Mouse (Mus musculus): ENCODE data around the gene Lrrc30.

Lrrc30 gene

GRCm38 (mm10) chr17:67584533-67584932, 48.0 kb downstream of the Lrrc30 start:
- ATAC-seq (ENCODE audit: insufficient number of reproducible peaks, low FRiP score, low TSS enrichment): peak; percentile 41; the same call in 1 of the 2 replicates

GRCm38 (mm10) chr17:67583422-67583821, 49.1 kb downstream of the Lrrc30 start:
- no peak for ATAC-seq (ENCODE audit: insufficient number of reproducible peaks, low FRiP score, low TSS enrichment)

DNA sequence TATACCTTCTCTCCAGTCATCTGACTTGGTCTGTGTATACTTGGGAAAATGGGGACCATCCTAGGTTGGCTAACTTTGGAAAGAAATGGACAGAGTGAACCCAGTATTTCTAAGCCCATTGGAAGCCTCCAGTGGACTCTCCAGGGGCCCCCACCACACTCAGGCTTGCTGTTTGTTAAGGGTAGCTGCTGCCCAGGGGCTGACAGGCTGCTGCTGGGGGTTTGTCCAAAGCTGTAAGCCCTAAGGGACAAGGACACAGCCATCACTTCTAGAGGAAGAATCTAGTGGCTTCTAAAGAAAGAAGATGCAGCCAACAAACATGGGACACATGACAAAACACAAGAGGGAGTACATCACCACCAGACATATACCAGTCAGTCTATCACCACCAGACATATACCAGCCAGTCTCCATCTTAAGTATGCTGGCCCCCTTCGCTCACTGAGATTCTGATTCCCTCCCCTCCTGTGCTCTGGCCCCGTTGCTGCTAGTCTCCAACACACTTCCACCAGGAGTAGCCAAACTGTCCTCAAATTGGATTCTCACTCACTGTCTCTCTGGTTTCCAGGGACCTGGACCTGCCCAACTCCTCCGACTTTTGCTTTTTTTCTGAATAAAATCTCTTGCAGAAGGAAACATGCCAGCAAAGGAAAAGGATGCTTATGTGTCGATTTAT, 49.7 kb downstream of the Lrrc30 start:
- ATAC-seq (ENCODE audit: insufficient number of reproducible peaks, low FRiP score, low TSS enrichment): no peak

DNA sequence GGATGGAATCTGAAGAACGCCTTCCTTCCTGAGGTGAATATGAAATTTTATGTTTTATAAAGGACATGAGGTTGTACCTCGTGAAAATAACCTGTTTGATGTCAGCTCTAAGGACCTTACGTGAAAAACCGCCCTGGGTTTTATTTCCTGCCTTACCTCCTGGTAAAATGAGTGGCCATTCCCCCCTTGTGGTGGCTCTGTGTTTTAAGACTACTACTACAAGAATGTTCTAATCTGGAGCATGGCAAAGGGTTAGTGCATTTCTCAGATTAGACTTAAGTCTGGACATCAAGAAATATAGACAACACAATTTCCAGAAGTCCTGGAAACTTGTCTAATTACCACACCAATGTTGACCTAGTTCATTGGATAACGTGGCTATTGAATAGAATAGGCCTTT, 50.7 kb downstream of the Lrrc30 start:
- no peak for ATAC-seq (ENCODE audit: insufficient number of reproducible peaks, low FRiP score, low TSS enrichment)

All from cerebellum, adult (tissue).